Mouse (Mus musculus): ENCODE data around the gene Vmn1r169. TPM values are rescaled to one million over a fixed set of nuclear protein-coding genes. Genes with fewer than 3 reads are reported as not detected.
"Not testable (repeated sequence)": the region's sequence is repeated elsewhere in the genome, so short reads cannot be mapped to it uniquely, and the experiment has no call there.

Vmn1r169 gene
- not detected for total RNA-seq (2021)
- long read RNA-seq, experiment 1 = 0 reads
- long read RNA-seq, experiment 2 = 0 reads

DNA sequence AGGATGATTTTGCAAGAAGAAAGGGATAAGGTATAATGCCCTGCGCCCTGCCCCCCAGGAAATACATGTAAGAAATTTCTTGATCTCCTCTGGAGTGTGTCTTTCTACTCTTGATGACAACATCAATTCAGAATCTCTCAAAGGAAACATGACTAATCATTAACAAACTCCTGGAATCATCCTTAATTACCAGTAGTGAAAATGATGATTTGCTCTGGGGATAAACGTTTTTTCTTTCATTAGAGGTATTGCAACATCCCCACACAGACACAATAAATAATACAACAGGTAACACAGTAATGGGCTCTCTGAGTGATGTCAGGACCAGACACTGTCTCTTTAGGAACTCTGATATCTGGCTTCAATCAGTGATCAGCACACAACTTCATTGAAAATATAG lies at the start of gene Vmn1r169:
TSS of gene Vmn1r169 (plus strand) at position 301 of the 400 bp plus-strand sequence.
- DNase-seq; intact Hi-C loops (cut with DNase I): not testable (repeated sequence)

GRCm38 (mm10) chr7:23539432-23539831 lies 35.9 kb upstream of the Vmn1r169 start, which contains the start of gene Vmn1r168:
Vmn1r168 (plus strand) TSS chr7:23539732.
- DNase-seq; intact Hi-C loops (cut with DNase I): not testable (repeated sequence)

- DNase-seq; intact Hi-C loops (cut with DNase I): not testable (repeated sequence)
Measured at GRCm38 (mm10) chr7:23605875-23606274, 30.5 kb downstream of the Vmn1r169 start, which contains the start of gene Vmn1r170. Vmn1r170 (plus strand) TSS chr7:23606175.

Other genes with a start within 250 kb of the Vmn1r169 start
- under 1 TPM in 1 of 2 experiments, not detected in 1; 0.10 TPM for gene Nlrp5, start 189.6 kb upstream of the Vmn1r169 start, total RNA-seq (2021)
- gene Vmn1r167, start 68.3 kb upstream of the Vmn1r169 start, total RNA-seq (2021) = not detected
- gene Vmn1r168, start 35.8 kb upstream of the Vmn1r169 start, total RNA-seq (2021) = not detected
- gene Vmn1r170, start 30.6 kb downstream of the Vmn1r169 start, total RNA-seq (2021) = not detected
- gene Vmn1r171, start 55.2 kb downstream of the Vmn1r169 start, total RNA-seq (2021) = not detected
- not detected for gene Vmn1r172, start 82.8 kb downstream of the Vmn1r169 start, total RNA-seq (2021)
- not detected for gene Vmn1r173, start 125.2 kb downstream of the Vmn1r169 start, total RNA-seq (2021)
- gene Vmn1r174, start 176.7 kb downstream of the Vmn1r169 start, total RNA-seq (2021) = not detected
- gene Vmn1r175, start 235.1 kb downstream of the Vmn1r169 start, total RNA-seq (2021) = not detected

All from gastrocnemius, postnatal 36 days (tissue).